Mouse (Mus musculus) right cerebral cortex, postnatal 4 days (tissue): Measurements from ENCODE around the gene Mtx1.

Experiments used
- DNase-seq: peaks from one replicate; pipeline ENCODE4 v3.0.0-alpha.2; 2022

The Mtx1 gene

GRCm38 (mm10) chr3:89226900-89227299 lies at the start of gene Mtx1:
Gene Mtx1, minus strand, starts transcription at chr3:89227088.
- DNase-seq = no peak

- DNase-seq = no peak
Observed at GRCm38 (mm10) chr3:89276061-89276460, 49.2 kb upstream of the Mtx1 start.

GRCm38 (mm10) chr3:89271760-89272159 lies 44.9 kb upstream of the Mtx1 start:
- no peak for DNase-seq

GRCm38 (mm10) chr3:89270891-89271290 lies 44.0 kb upstream of the Mtx1 start:
- no peak for DNase-seq

- DNase-seq = peak; percentile 89
Observed at GRCm38 (mm10) chr3:89270051-89270755, 43.3 kb upstream of the Mtx1 start, which contains the start of gene Slc50a1. Gene Slc50a1, minus strand, starts transcription at chr3:89270570.

- DNase-seq = no peak
Observed at GRCm38 (mm10) chr3:89268916-89269315, 42.0 kb upstream of the Mtx1 start.

GRCm38 (mm10) chr3:89266439-89266893 lies 39.6 kb upstream of the Mtx1 start:
- peak; percentile 75 for DNase-seq

- DNase-seq = no peak
Observed at GRCm38 (mm10) chr3:89262417-89262816, 35.5 kb upstream of the Mtx1 start.

GRCm38 (mm10) chr3:89260211-89260610 lies 33.3 kb upstream of the Mtx1 start:
- no peak for DNase-seq

- no peak for DNase-seq
Observed at GRCm38 (mm10) chr3:89259076-89259475, 32.2 kb upstream of the Mtx1 start, which contains the start of gene Dpm3. Gene Dpm3, plus strand, starts transcription at chr3:89259358.

GRCm38 (mm10) chr3:89256177-89256576 lies 29.3 kb upstream of the Mtx1 start:
- no peak for DNase-seq

- DNase-seq = no peak
Observed at GRCm38 (mm10) chr3:89254994-89255393, 28.1 kb upstream of the Mtx1 start.

- no peak for DNase-seq
Observed at GRCm38 (mm10) chr3:89251365-89251895, 24.5 kb upstream of the Mtx1 start.

- DNase-seq = peak; percentile 39
Observed at GRCm38 (mm10) chr3:89250435-89251040, 23.6 kb upstream of the Mtx1 start.

GRCm38 (mm10) chr3:89247466-89247865 lies 20.6 kb upstream of the Mtx1 start:
- no peak for DNase-seq

- DNase-seq = peak; percentile 93
Observed at GRCm38 (mm10) chr3:89246261-89247100, 19.6 kb upstream of the Mtx1 start, which contains the start of gene Trim46. Gene Trim46, minus strand, starts transcription at chr3:89246309.

GRCm38 (mm10) chr3:89245688-89246171 lies 18.8 kb upstream of the Mtx1 start, which contains the start of gene Krtcap2:
Gene Krtcap2, plus strand, starts transcription at chr3:89245966.
- DNase-seq = peak; percentile 84

GRCm38 (mm10) chr3:89244982-89245687 lies 18.2 kb upstream of the Mtx1 start:
- DNase-seq = peak; percentile 90

GRCm38 (mm10) chr3:89244158-89244981 lies 17.5 kb upstream of the Mtx1 start:
- DNase-seq = no peak

GRCm38 (mm10) chr3:89243609-89244008 lies 16.7 kb upstream of the Mtx1 start:
- DNase-seq = peak; percentile 35

GRCm38 (mm10) chr3:89242331-89242895 lies 15.5 kb upstream of the Mtx1 start:
- peak; percentile 72 for DNase-seq
